Mouse (Mus musculus): ENCODE data around the gene Pi16. TPM values are rescaled to one million over a fixed set of nuclear protein-coding genes. Genes with fewer than 3 reads are reported as not detected.
"Not testable (repeated sequence)": the region's sequence is repeated elsewhere in the genome, so short reads cannot be mapped to it uniquely, and the experiment has no call there.

Gene Pi16
- total RNA-seq, 2 experiments from 2014 or later: 16.8 to 52.3 TPM

DNA sequence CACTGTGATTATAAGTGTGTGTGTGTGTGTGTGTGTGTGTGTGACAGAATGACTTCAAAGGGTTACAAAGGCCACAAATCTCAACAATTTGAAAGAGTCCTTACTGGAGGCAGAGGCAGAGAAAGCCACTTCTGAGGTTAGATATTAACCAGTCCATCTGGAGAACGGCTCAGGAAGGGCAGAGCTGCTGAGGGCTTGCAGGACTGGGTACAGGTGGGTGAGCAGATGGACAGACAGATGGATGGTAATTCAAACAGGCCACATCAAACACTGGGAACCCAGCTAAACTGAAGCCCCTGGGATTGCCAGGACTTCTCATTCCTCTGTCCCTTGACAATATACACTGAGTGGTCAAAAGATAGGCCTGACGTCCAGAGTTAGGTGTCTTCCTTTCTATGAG lies 31.5 kb downstream of the Pi16 start:
- no peak for DNase-seq (ENCODE audit: low spot score in 2 of 2)

DNA sequence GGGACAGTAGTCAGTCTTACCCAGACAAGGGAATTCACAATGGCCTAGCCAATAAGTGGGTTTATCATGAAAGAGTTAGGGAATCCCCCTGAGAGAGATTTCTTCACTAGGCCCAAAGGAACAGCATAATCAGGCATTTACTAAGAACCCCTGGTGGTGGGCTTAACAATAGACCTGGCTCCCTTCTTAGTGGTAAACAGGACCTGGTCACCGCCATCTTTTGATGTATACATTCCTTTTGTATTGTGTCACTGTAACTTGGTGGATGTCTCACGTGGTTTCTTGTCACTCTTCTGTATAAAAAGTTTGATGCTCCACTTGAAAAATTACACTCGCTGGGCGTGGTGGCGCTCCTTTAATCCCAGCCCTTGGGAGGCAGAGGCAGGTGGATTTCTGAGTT lies 33.6 kb downstream of the Pi16 start:
- DNase-seq (ENCODE audit: low spot score in 2 of 2): not testable (repeated sequence)

DNA sequence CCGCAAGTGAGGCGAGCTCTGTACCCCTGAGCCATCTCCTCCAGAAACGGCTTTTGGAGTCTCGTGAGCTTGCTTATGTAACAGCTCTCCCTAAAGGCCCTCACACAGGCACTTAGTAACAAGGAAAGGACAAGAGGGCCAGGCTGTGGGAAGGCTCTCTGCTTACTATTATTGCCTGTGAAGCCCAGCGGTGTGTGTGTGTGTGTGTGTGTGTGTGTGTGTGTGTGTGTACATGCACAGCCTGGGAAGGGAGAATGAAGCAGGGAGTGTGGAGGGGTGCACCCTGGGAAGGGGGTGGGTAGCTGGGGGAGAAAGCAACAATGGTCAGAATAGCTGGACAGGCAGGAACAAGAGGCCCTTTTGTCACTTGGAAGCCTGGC lies 38.0 kb downstream of the Pi16 start:
- DNase-seq (ENCODE audit: low spot score in 2 of 2): no peak

DNA sequence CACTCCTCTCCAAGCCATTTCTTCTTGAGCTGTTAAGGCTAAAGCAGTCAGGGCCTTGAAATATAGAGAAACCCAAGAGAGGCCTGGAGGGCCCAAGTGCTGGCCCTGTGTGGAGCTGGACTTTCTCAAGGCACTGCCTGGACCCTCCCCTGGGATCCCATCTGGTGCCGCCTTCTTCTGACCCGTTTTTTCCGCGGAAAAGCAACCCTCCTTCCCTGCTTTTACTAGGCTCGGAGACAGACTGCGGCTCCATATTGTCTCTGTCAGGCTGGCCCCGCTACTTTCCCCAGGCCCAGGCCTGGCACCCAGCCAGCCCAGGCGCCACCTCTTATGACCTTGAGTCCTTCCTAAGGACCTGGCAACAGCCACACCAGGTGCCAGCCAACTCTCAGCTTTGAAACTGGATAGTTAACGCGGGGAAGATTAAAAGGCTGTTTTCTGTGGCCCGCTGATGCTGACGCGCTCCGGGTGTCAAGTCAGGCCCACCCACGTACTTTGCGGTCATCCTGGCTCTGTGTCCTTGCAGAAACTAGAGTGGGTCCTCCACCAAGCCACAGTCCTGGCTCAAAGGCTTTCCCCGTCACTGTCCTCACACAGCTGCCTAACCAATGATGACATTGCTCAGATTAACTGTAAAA lies 38.5 kb downstream of the Pi16 start:
- peak; percentile 55 to 68 for DNase-seq (ENCODE audit: low spot score in 2 of 2)

DNA sequence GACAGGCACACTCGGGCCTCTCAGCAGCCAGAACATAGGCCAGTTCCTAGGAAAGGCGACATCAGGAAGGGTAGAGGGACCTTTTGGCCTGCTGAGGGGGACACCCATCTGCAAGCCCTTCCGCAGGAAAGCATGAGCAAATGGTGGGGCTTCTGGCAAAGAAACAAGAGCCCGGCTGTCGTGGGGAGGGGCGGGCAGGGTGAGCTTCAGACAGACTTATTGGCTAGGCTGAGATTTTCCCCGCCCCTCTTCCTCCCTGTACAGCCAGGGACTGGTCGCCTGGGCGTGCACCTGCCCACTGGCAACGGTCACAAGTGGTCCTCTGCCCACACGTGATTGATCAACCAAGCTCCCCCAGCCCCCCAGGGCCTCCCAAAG lies 39.0 kb downstream of the Pi16 start:
- DNase-seq (ENCODE audit: low spot score in 2 of 2): peak in 1 of 2 experiments; percentile 53

DNA sequence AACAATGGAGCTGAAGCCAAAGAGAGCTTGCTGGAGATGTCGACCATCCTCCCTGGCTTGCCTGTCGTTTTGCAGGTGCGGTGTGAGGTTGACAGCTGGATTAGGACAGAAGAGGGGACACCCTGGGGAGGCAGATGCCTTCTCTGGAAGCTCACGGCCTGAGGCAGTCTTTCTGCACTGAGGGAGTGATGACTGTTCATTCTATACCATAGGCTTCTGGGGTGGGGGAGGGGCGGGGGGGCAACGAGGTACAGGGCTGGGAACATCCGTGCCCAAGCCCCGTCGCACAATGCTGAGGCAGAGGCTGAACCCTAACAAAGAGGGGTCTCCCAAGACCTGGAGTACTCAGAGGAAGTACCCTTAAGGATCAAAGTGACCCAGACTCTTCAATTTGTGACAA lies 39.4 kb downstream of the Pi16 start:
- no peak for DNase-seq (ENCODE audit: low spot score in 2 of 2)

DNA sequence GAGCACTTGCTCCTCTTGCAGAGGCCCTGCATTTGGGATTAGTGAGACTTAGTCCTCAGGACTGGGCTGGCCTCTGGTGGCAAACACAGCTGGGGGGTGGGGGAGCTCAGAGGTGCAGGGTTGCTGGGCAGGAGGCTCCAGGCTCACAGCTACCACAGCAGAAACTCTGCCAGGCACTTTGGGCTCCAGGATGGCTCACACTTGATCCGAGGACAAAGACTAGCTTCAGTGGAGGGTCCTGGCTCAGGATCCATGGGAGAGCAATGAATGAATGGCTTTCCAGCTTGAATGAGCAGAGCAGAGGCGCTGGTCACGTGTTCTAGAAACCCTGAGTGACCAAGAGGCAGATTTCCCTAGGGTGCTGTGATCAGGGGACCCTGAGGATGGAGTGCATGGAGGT lies 41.4 kb downstream of the Pi16 start:
- DNase-seq (ENCODE audit: low spot score in 2 of 2): no peak

DNA sequence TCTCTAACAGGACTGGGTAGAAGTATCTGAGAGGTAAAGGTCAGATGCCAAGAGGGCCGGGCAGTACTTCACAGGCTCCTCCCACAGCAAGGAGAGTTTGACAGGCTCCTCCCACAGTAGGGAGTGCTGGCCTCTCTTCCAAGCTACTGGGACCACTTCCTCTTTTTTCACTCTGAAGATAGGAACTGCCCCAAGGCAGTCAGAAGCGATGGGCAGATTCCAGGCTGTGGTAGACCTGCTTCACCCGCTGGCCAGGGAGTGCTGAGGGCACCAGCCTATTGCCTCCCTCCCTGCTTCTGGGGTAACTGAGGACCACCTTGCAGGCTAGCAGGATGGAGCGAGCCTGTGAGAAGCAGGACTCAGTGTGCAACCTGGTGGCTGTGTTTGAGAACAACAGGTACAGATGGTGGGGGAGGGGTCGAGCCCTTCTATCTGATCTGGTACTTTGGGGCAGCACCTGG lies 43.3 kb downstream of the Pi16 start, which contains the start of gene Fgd2:
Gene Fgd2 (plus strand): TSS at position 154 of the 461 bp plus-strand sequence.
- DNase-seq (ENCODE audit: low spot score in 2 of 2): no peak

DNA sequence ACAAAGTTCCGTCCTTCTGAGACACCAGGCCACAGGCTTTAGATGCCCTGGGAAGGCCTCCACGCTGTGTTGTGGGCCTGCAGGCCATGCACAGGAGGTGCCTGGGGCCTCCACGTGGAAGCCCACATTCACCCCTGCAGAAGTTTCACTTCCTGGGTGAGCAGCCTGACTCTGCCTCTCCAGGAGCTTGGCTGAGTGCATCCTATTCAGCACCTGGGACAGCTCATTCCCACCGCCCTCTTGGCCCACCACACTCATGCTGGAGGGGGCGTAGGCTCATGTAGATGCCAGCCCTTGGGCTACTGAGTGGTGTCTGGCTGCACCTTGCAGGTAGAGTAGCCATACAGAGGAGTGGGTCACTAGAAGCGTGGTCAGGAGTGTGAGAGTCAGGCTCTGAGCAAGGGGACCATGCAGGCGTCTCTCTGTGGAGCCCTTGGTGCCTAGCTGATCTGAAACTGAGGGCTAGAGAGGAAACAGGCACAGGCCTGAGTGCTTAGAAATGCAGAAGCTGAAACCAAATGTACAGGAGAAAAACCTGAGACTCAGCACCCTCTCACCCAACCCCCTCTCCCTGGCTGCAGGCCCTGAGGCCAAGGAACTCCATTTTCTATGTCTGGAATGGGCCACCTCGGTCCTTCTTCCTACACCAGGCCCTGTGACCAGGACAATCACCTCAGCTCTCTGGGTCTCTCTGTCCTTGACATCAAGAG lies 44.7 kb downstream of the Pi16 start:
- no peak for DNase-seq (ENCODE audit: low spot score in 2 of 2)

DNA sequence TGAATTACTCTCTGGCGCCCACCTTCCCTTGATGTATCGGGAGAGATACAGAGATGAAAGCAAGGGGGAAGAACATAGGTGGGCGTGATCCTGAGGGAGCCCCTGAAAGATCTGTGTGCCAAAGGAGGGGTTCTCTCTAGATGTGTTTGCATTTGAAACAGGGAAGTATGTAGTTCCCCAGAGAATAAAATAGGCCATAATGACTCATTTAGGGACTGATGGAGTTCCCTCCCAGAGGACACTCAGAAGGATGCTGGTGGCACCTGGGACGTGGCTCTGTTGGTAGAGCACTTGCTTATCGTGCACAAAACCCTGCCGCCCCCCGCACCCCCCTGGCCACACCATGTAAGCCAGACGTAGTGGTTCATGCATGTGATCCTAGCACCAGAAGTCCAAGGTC lies 45.6 kb downstream of the Pi16 start:
- no peak for DNase-seq (ENCODE audit: low spot score in 2 of 2)

DNA sequence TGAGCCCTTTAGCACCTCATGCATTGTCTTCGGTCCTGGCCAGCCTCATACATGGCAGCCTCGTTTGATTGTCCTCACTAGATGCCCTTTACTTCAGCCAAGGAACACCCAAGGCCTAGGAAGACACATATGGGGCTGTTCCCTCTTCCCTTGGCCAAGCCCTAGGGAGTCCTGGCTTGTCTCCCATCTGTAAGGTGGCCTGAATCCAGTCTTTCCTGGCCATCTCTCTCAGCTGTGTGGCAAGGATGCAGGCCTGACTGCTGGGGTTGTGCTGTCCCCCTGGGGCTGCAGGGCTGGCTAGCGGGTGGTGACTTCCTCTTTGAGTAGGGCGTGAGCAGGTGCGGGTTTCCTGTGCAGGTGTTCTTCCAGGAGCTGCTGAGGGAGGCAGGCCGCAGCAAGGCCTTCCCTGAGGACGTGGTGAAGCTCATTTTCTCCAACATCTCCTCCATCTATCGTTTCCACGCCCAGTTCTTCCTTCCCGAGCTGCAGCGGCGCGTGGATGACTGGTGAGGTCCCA lies 47.7 kb downstream of the Pi16 start:
- no peak for DNase-seq (ENCODE audit: low spot score in 2 of 2)

DNA sequence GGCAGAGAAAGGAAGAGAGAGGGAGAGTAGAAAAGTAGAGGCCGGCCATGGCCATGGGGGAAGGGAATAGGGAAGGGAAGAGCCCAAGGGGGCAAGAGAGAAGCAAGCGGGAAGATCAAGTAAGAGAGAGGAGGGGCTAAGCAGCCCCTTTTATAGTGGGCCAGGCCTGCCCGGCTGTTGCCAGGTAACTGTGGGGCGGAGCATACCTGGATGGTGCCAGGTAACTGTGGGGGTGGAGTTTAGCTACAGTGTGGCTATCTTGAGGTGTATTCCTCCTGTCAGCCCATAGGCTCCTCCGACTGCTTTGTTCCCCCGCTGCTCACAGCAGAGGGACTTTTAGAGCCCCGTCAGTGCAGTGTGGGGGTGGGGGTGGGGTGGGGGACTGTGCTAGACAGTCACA lies 51.2 kb downstream of the Pi16 start:
- DNase-seq (ENCODE audit: low spot score in 2 of 2): no peak

DNA sequence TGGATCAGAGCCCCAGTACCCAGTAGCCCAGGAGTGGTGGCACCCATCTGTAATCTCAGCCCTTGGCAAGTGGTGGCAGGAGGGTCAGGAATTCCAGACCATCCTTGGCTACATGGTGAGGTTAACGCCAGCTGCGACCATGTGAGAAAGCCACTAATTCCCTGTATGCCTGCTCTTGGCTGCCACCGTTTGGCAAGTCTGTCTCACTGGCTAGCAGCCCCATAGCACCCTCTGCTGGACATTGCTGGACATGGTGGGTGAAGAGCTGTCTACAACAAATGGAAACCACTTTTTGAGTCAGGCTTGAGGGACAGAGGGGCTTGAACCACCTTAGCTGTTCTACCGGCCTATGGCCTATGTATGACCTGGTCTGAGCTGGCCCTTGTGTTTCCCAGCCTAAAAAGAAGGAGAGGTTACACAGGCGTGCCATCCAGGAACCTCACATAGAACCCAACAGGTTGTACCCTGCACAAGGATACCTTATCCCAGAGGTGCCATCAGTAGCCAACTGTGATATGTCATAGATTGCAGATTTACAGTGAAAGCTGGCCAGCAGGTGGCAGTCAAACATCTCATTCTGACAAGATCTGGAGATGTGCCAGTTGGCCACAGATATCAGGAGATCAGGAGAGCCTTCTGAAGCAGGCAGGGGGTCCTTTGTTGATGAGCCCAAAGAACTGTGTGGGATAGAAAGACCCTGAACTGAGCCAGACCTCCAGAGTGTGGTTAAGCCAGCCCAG lies 53.7 kb downstream of the Pi16 start:
- peak; percentile 93 for DNase-seq (ENCODE audit: low spot score in 2 of 2)

DNA sequence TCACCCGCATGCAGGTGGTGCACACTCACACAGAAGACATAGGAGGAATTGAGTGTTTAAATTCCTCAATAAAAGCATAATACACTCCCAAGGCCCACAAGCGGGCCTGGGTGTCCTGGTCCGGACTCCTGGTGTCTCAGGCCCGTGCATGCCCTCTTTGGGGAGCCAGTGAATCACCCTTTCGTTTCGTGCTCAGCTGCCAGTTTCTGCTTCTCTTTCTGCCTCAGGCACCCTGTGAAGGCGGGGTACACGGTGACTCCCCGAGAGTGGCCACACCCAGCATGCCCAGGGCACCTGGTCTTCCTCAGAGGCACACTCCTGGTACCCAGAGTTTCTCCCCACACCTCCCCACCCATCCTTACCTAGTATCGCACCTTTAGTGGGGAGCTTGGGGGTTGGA lies 58.4 kb downstream of the Pi16 start:
- DNase-seq (ENCODE audit: low spot score in 2 of 2): no peak

DNA sequence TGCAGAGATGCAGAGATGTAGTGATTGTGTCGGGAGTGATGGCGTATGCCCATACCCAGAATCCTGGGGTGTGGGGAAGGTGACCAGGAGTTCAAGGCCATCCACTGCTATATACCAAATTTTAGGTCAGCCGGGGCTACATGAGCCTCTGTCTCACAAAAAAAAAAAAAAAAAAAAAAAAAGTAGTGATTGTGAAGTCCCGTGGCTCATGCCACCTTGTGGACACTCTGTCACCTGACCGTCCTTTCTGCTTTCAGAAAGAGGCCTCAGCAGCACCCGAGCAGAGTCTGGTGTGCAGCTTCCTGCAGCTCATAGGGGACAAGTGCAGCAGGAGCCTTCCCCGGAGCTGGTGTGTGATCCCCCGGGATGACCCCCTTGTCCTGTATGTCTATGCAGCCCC lies 60.6 kb downstream of the Pi16 start:
- no peak for DNase-seq (ENCODE audit: low spot score in 2 of 2)

Other genes with a start within 250 kb of the Pi16 start
- 100 to 1,000 TPM; 100 to 128 TPM for gene Cdkn1a, start 226.7 kb upstream of the Pi16 start, total RNA-seq (2021)
- under 1 TPM; 0.20 to 0.54 TPM for gene Rab44, start 203.5 kb upstream of the Pi16 start, total RNA-seq (2021)
- gene Cpne5, start 79.5 kb upstream of the Pi16 start, total RNA-seq (2021): under 1 TPM; 0.33 to 0.35 TPM
- 10 to 100 TPM; 21.3 to 22.4 TPM for gene Ppil1, start 53.5 kb upstream of the Pi16 start, total RNA-seq (2021)
- 100 to 1,000 TPM; 111 to 147 TPM for gene BC004004, start 48.9 kb upstream of the Pi16 start, total RNA-seq (2021)
- 100 to 1,000 TPM; 252 to 293 TPM for gene Mtch1, start 30.3 kb downstream of the Pi16 start, total RNA-seq (2021)
- gene Fgd2, start 43.2 kb downstream of the Pi16 start, total RNA-seq (2021): 1 to 10 TPM; 3.7 to 9.5 TPM
- gene Pim1, start 173.1 kb downstream of the Pi16 start, total RNA-seq (2021): 100 to 1,000 TPM; 132 to 171 TPM
- not detected for gene Gm17657, start 232.0 kb downstream of the Pi16 start, total RNA-seq (2021)
- gene Tbc1d22b, start 232.1 kb downstream of the Pi16 start, total RNA-seq (2021): 10 to 100 TPM; 25.4 to 30.2 TPM
- not detected for gene Tmem217, start 234.7 kb downstream of the Pi16 start, total RNA-seq (2021)

Measured in adrenal gland, adult 18-20 months (tissue).